Mouse (Mus musculus) limb, embryonic 13.5 days (tissue): Measurements from ENCODE around the gene Fam92b. TPM values are rescaled to one million over a fixed set of nuclear protein-coding genes. Genes with fewer than 3 reads are reported as not detected.

Experiments used
- ATAC-seq: fragments of 200-750 bp; cut with Nextera tagmentation; 2 replicates; pipeline ENCODE4 v1.8.0; 2017; ENCODE audit warnings: low read depth, moderate number of reproducible peaks, moderate TSS enrichment; ENCODE audit not compliant: low FRiP score
- H3K27ac ChIP-seq: fragments of 300-500 bp; sonication (generic); 2 replicates; pipeline ENCODE4 v1.5.1; 2015; ENCODE audit warnings: inconsistent platforms, mild to moderate bottlenecking, moderate library complexity
- H3K27me3 ChIP-seq: fragments of 300-500 bp; sonication (generic); 2 replicates; pipeline ENCODE4 v1.6.1; 2015; ENCODE audit warnings: mild to moderate bottlenecking, inconsistent platforms
- H3K36me3 ChIP-seq: fragments of 300-500 bp; sonication (generic); 2 replicates; pipeline ENCODE4 v1.6.1; 2015; ENCODE audit warnings: inconsistent platforms, mild to moderate bottlenecking, moderate library complexity
- H3K4me1 ChIP-seq: fragments of 300-500 bp; sonication (generic); 2 replicates; pipeline ENCODE4 v1.6.1; 2015; ENCODE audit warnings: inconsistent platforms
- H3K4me2 ChIP-seq: fragments of 300-500 bp; sonication (generic); replicated peaks from 2 replicates; pipeline ENCODE4 v1.6.1; 2015; ENCODE audit warnings: inconsistent platforms, mild to moderate bottlenecking, moderate library complexity
- H3K4me3 ChIP-seq: fragments of 300-500 bp; sonication (generic); 2 replicates; pipeline ENCODE4 v1.5.1; 2015; ENCODE audit warnings: moderate library complexity, mild to moderate bottlenecking, inconsistent platforms
- H3K9ac ChIP-seq: fragments of 300-500 bp; sonication (generic); 2 replicates; pipeline ENCODE4 v1.6.1; 2015; ENCODE audit warnings: mild to moderate bottlenecking, inconsistent platforms
- H3K9me3 ChIP-seq: fragments of 300-500 bp; sonication (generic); 2 replicates; pipeline ENCODE4 v1.6.1; 2016; ENCODE audit warnings: inconsistent platforms
- WGBS: fragments of 180-500 bp; shearing (Covaris S2); methylation state at CpG from one replicate; pipeline ENCODE4 v1.1.7; 2015; 5-methylcytosine and 5-hydroxymethylcytosine counted together
- polyA plus RNA-seq: library from polyadenylated mRNA; unstranded; fragments of >200 nt; fragmentation: Nextera tagmentation; extraction: Ambion mirVana; gene quantifications from 2 replicates; pipeline ENCODE4 v1.2.1, GENCODE M21; 2015

The Fam92b gene
- polyA plus RNA-seq, 1 experiment from 2014 or later, result not detected

DNA sequence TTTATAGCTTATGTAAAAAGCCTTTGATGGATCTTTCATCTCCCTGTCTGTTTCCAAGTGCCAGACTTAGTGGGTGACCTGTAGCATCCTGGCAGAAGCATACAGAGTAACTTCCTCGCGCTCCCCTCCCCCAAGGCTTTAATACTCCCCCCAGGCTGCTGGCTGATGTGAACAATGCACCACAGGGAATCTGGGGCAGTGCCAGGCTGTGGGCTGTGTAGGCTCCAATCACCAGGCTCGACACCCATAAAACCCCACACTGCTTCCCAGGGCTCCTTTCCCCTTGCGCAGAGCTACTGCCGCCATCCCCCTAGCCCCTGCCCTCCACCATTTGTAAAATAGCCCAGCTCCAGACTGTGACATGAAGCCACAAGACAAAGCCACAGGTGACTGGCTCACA lies 9.4 kb downstream of the Fam92b start:
- no peaks in the 10 kb centered on the region for H3K9me3 ChIP-seq
- 0 out of 2 replicates have a peak overlapping the region, but pooled peaks have one; percentile 26 for H3K9ac ChIP-seq
- H3K4me3 ChIP-seq, result no peak overlapping the region
- 27% methylated on average over 5 of the region's 5 CpGs for WGBS
- H3K36me3 ChIP-seq, result no peaks in the 10 kb centered on the region
- H3K27me3 ChIP-seq, result peaks cover 15% of the 10 kb centered on the region
- H3K27ac ChIP-seq, result no peak overlapping the region
- ATAC-seq, result peak; percentile 41; the same call in 1 of the 2 replicates
- 0 out of 2 replicates have a peak overlapping the region, but pooled peaks have one; percentile 7 for H3K4me2 ChIP-seq
- H3K4me1 ChIP-seq, result peaks cover 16% of the 10 kb centered on the region

DNA sequence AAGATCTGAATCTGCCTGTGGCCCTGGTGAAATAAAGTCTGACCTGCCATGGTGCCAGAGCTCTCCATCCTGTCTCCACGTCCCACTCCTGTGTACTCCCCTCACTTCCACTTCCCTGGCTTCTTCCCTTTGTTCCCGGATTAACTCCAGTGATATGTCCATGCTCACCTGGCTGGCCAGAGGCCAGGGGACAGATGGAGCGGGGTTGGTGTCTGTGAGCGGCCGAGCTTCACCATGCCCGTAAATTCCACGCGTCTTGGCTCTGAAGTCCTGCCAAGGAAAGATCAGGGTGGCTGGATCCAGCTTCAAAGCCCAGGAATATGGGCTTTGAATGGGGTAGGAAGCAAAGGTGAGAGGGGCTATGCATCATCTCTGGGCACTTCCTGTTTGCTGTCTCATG lies 10.1 kb downstream of the Fam92b start:
- no peak for ATAC-seq
- Histone ChIP-seq H3K9ac (no peak overlapping the region), H3K27ac (no peak overlapping the region), H3K4me2 (no peak overlapping the region), H3K4me1 (peaks cover 16% of the 10 kb centered on the region), H3K27me3 (peaks cover 12% of the 10 kb centered on the region; the same call in 1 of the 2 replicates), H3K4me3 (no peak overlapping the region), H3K9me3 (no peaks in the 10 kb centered on the region), H3K36me3 (no peaks in the 10 kb centered on the region)
- WGBS, result 69% methylated on average over 8 of the region's 8 CpGs

DNA sequence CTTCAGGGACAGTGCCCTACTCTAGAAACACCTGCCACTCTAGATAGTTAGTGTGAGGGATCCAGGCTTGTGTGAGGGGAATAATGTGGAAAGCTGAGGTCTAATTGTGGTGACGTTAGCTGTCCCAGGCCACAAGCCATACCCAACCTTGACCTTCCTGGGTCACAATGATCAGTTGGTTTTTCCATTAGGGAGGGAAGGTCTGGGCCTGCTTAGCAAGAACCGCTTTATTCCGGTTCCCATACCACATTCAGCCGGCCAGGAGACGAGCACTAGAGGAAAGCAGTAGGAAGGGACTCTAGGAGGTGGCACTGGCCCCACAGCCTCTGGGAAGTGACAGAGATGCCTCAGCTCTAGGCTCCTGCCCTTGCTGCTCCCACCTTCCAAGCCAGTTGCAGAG lies 13.2 kb downstream of the Fam92b start:
- Histone ChIP-seq H3K9ac (no peak overlapping the region), H3K4me3 (no peak overlapping the region), H3K36me3 (no peaks in the 10 kb centered on the region), H3K27me3 (peaks cover 8% of the 10 kb centered on the region), H3K27ac (no peak overlapping the region), H3K4me2 (no peak overlapping the region), H3K9me3 (no peaks in the 10 kb centered on the region), H3K4me1 (peaks cover 16% of the 10 kb centered on the region)
- ATAC-seq, result no peak
- 79% methylated on average over 5 of the region's 5 CpGs for WGBS

DNA sequence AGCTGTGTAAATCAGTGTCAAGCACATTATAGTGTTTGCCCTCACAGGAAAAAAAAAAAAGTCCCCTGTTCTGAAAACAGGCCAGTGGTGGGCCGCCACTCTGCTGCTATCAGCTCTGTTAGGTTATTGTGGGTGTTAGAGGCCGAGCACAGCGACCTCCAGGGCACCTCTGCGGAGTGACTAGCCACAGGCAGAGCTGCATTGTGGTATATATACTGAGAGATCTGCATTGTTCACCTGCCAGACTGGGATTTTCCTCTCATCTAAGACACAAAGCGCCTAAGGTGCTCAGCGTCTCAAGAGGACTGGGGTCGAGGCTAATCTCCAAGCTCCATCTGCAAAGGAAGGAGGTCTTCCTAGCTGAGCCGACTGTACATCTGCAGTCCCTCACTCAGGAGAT lies 13.9 kb downstream of the Fam92b start:
- H3K27ac ChIP-seq, result no peak overlapping the region
- WGBS, result 68% methylated on average over 8 of the region's 8 CpGs
- no peak for ATAC-seq

DNA sequence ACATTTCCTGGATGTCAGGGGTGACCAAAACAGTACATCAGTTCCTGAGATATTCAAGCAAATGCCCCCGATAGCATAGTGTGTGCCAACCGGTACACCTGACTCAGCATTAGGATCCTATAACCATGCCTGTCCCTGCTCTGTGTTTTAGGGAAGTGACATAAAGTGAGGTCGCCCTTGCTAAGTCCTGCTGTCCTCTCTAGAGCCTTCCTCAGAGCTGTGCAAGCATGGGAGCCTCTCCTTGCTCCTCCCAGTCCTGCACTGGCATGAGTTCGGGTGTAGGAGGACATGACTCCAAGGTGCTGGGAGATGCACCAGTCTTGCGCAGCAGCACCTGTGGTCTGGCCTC lies 14.9 kb downstream of the Fam92b start:
- Histone ChIP-seq H3K36me3 (no peaks in the 10 kb centered on the region), H3K4me2 (no peak overlapping the region), H3K27ac (no peak overlapping the region), H3K4me3 (no peak overlapping the region), H3K9me3 (no peaks in the 10 kb centered on the region), H3K9ac (no peak overlapping the region), H3K27me3 (peaks cover 5% of the 10 kb centered on the region), H3K4me1 (peaks cover 4% of the 10 kb centered on the region; the same call in 1 of the 2 replicates)
- WGBS, result 85% methylated on average over 5 of the region's 5 CpGs
- no peak for ATAC-seq

More for the DNA sequence above, 13.9 kb downstream of the Fam92b start:
- peaks cover 8% of the 10 kb centered on the region for H3K27me3 ChIP-seq
- H3K9ac ChIP-seq, result no peak overlapping the region
- no peak overlapping the region for H3K4me3 ChIP-seq
- no peaks in the 10 kb centered on the region for H3K9me3 ChIP-seq
- no peaks in the 10 kb centered on the region for H3K36me3 ChIP-seq
- no peak overlapping the region for H3K4me2 ChIP-seq
- H3K4me1 ChIP-seq, result peaks cover 14% of the 10 kb centered on the region

DNA sequence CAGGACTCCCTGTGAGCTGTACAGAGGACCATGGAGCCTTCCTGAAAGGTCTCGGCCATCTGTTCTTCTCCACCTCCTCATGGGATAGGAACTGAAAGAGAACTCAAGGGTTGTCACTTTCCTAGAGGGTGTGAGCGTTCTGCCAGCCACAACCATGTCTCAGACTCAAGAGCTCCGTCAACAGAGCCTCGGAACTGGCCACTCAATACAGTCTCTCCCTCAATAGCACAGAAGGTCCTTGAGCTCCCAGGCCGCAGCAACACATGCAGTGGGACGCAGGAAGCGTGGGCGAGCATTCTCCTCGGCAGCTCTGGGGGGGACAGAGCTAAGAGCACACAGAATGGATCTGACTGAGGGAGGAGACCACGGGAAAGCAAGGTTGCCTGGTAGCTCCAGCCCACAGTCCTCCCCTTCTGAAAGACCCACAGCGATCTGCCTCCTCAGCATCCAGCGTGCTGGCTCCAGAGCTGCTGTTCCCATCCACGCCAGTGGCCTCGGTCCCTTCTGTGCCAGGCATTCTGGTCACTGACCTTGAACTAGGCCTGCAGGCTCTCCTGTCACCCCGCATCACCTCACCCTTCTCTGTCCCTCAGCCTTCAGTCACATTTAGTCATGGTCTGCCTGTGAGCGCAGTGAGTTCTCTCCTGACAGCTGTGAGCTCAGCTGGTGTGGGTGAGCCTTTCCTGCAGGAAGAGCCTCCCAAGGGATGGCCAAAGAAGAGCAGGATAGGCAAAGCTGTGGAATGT lies 15.4 kb downstream of the Fam92b start:
- H3K4me2 ChIP-seq, result no peak overlapping the region
- H3K36me3 ChIP-seq, result no peaks in the 10 kb centered on the region
- H3K27ac ChIP-seq, result no peak overlapping the region
- no peak overlapping the region for H3K4me3 ChIP-seq
- H3K9ac ChIP-seq, result no peak overlapping the region
- H3K4me1 ChIP-seq, result no peaks in the 10 kb centered on the region; the same call in 1 of the 2 replicates
- no peaks in the 10 kb centered on the region for H3K9me3 ChIP-seq
- peaks cover 5% of the 10 kb centered on the region; the same call in 1 of the 2 replicates for H3K27me3 ChIP-seq
- 81% methylated on average over 16 of the region's 16 CpGs for WGBS
- ATAC-seq, result no peak

DNA sequence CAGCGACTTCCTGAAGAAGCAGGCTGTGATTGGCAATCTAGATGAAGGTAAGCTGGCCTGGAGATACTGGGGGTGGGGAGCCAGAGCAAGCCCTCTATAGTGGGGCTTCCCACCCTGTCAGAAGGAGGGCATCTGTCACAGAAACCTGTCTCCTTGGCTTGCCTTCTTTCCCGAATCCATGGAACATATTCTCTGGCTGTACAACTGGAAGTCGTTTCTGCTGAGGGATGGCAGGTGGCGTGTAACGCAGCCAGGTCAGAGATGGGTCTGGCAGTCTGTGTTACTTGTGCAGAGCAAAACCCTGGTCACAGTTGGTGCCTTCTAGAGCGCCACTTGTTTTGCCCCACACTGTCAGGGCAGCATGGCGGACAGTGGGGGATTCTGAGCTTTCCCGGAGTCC lies 16.9 kb downstream of the Fam92b start:
- H3K4me3 ChIP-seq, result no peak overlapping the region
- H3K27ac ChIP-seq, result no peak overlapping the region
- WGBS, result 71% methylated on average over 8 of the region's 8 CpGs
- no peak overlapping the region for H3K4me2 ChIP-seq
- H3K36me3 ChIP-seq, result no peaks in the 10 kb centered on the region
- peaks cover 5% of the 10 kb centered on the region; the same call in 1 of the 2 replicates for H3K27me3 ChIP-seq
- ATAC-seq, result no peak
- no peaks in the 10 kb centered on the region for H3K9me3 ChIP-seq
- peaks cover 10% of the 10 kb centered on the region for H3K4me1 ChIP-seq
- H3K9ac ChIP-seq, result no peak overlapping the region

DNA sequence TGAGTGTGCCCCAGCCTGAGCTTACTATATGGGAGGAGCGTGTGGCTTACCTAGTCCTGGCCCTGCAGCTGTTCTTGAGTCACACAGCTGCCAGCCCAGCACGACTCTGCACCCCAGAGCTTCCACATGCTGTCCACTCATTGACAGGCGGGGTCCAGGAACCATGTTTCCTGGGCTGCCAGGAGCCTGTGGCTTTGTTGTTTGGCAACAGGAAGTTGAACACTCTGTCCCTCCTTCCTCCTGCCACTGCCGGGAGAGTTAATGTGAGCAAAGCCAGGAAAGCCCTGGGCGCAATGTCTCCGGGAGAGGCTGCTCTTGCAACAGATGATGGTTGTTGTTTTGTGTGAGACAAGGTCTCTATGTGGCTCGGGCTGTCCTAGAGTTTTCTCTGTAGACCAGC lies 24.6 kb downstream of the Fam92b start:
- Histone ChIP-seq H3K4me1 (peaks cover 38% of the 10 kb centered on the region), H3K36me3 (no peaks in the 10 kb centered on the region), H3K4me3 (no peak overlapping the region), H3K9me3 (no peaks in the 10 kb centered on the region), H3K27ac (no peak overlapping the region; the same call in 1 of the 2 replicates), H3K27me3 (no peaks in the 10 kb centered on the region), H3K4me2 (no peak overlapping the region; the same call in 1 of the 2 replicates), H3K9ac (peak overlapping the region; percentile 43; the same call in 1 of the 2 replicates)
- ATAC-seq, result no peak; the same call in 1 of the 2 replicates
- WGBS, result 34% methylated on average over 7 of the region's 7 CpGs

DNA sequence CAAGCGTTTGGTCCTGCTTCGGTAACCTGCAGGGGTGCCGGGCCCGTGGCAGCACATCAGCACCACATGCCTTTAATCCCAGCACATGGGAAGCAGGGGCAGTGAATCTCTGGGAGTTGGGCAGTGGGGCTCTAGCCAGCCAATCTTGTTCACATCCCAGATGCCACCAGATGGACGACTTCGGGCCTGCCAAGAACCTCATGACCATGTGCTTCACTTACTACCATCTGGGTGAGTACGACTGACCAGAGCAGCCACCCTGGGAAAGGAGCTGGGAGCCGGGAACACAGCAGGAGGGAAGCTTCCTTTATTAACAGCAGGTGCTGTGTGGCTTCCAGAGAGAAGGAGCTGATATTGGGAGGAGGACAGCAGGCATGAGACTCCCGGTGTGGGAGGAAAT lies 26.1 kb downstream of the Fam92b start:
- Histone ChIP-seq H3K9me3 (no peaks in the 10 kb centered on the region), H3K4me3 (no peak overlapping the region), H3K27me3 (no peaks in the 10 kb centered on the region), H3K4me1 (peaks cover 31% of the 10 kb centered on the region), H3K36me3 (no peaks in the 10 kb centered on the region), H3K27ac (no peak overlapping the region), H3K9ac (no peak overlapping the region), H3K4me2 (no peak overlapping the region)
- no peak for ATAC-seq
- 51% methylated on average over 9 of the region's 9 CpGs for WGBS

DNA sequence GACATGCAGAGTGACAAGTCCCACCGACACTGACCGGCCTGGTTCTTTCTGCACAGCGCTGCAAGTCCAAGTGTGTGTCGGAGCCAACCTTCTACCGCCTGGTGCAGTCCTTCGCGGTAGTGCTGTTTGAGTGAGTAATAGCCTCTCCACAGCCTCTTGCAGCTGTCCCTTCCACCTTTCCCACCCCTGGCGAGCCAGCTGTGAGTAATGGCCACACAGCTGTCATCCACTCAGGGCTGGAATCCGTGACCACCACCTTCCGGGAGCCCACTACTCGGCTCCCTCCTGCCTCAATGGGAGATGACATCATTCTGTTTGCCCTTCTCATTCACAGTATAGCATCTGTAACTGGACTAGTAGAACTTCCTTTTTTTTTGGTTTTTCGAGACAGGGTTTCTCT lies 27.2 kb downstream of the Fam92b start:
- Histone ChIP-seq H3K27me3 (no peaks in the 10 kb centered on the region), H3K9ac (no peak overlapping the region), H3K9me3 (no peaks in the 10 kb centered on the region), H3K27ac (no peak overlapping the region), H3K4me1 (peaks cover 29% of the 10 kb centered on the region), H3K36me3 (no peaks in the 10 kb centered on the region), H3K4me3 (no peak overlapping the region), H3K4me2 (no peak overlapping the region)
- ATAC-seq, result peak; percentile 42; the same call in 1 of the 2 replicates
- 60% methylated on average over 12 of the region's 12 CpGs for WGBS

DNA sequence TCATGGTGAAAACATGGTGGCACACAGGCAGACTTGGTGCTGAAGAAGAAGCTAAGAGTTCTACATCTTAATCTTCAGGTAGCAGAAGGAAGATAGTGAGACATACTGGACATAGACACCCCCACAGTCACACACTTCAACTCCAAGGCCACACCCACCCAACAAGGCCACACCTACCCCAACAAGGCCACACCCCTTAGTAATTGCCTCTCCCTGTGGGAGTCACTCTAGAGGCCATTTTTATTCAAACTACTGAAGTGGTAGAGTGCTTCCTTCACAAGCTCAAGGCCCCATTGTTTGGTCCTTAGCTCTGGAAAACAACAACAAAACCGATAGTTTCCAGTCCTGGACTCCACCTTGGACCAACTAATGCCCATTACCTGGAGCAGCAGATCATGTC lies 31.2 kb downstream of the Fam92b start:
- Histone ChIP-seq H3K4me2 (no peak overlapping the region), H3K9me3 (no peaks in the 10 kb centered on the region), H3K27ac (no peak overlapping the region), H3K4me3 (no peak overlapping the region), H3K4me1 (peaks cover 8% of the 10 kb centered on the region; the same call in 1 of the 2 replicates), H3K9ac (no peak overlapping the region), H3K27me3 (no peaks in the 10 kb centered on the region), H3K36me3 (no peaks in the 10 kb centered on the region)
- 72% methylated on average over 1 of the region's 1 CpGs for WGBS
- no peak for ATAC-seq

DNA sequence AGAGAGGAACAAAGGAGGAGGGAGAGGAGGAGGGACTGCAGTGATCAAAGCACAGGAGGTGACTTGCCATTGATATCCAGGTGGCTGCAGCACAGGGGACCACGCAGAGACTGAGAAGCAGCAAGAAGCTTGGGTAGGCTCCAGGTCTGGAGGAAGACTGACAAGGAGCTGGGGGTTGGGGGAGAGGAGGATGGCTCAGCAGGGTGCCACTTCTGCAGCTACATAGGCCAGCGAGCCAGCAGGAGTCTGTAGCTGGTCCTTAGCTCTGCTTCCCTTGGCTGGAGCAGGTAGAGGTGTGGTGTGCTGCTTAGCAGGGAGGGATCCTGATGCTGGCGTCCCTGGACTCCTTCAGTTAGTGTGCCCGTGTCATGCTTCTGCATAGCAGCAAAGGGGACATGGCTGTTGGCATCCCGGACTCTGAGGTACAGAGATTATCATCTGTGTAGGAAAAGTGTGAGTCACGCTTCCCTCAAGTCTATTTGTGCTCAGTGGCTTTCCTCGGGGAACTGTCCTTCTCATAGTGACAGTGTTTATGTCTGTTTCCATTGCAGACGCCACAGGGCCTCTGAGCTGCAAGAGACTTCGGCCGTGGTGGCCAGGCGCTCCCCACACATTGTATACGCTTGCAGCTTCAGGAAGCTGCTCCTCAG lies 32.5 kb downstream of the Fam92b start:
- Histone ChIP-seq H3K36me3 (no peaks in the 10 kb centered on the region), H3K4me2 (no peak overlapping the region), H3K4me1 (peaks cover 8% of the 10 kb centered on the region; the same call in 1 of the 2 replicates), H3K27ac (no peak overlapping the region), H3K4me3 (no peak overlapping the region), H3K9ac (peak overlapping the region; percentile 19; the same call in 1 of the 2 replicates), H3K9me3 (no peaks in the 10 kb centered on the region), H3K27me3 (no peaks in the 10 kb centered on the region)
- 53% methylated on average over 12 of the region's 12 CpGs for WGBS
- no peak for ATAC-seq
